Mouse (Mus musculus) spleen, adult 2 months (tissue): Measurements from ENCODE around the gene Dqx1.

Experiments
- CTCF ChIP-seq: fragments of 200-500 bp; IDR thresholded peaks from 2 replicates; pipeline ENCODE4 v1.5.1; 2011; ENCODE audit warnings: mild to moderate bottlenecking, inconsistent platforms; ENCODE audit not compliant: insufficient read depth, insufficient read length, insufficient replicate concordance; ENCODE audit errors: extremely low read depth
- POLR2A ChIP-seq: fragments of 200-500 bp; IDR thresholded peaks from 2 replicates; pipeline ENCODE4 v1.6.1; 2011; ENCODE audit warnings: low read depth, low read length, inconsistent platforms

DNA sequence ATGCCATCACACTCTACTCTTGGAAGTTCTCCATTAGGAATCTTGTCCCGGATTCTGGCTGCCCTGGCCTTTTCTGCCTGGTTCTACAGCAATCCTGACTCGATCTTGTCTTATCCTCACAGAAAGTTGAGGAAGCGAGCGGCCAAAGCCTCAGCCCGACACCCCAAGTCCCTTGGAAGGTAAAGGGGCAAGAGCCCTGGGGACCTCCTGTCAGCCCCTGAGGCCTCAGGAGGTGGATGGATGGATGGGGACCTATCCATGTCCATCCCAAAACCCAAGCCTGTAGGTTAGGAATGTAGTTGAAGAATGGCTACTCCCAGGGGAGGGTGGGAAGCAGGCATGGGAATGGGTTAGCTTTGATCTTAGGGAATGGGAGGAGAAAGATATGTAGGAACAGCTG lies 13.7 kb upstream of the Dqx1 start:
- TF ChIP-seq CTCF: no peak
- TF ChIP-seq POLR2A: no peak
